Mouse (Mus musculus) NIH3T3 (cell line): ENCODE measurements around the gene Otud3.
"Not testable (repeated sequence)": the region's sequence is repeated elsewhere in the genome, so short reads cannot be mapped to it uniquely, and the experiment has no call there.

Experiments used
- DNase-seq: peaks from one replicate; pipeline ENCODE4 v3.0.0-alpha.2; 2012; ENCODE audit warnings: low read depth

Otud3 gene

DNA sequence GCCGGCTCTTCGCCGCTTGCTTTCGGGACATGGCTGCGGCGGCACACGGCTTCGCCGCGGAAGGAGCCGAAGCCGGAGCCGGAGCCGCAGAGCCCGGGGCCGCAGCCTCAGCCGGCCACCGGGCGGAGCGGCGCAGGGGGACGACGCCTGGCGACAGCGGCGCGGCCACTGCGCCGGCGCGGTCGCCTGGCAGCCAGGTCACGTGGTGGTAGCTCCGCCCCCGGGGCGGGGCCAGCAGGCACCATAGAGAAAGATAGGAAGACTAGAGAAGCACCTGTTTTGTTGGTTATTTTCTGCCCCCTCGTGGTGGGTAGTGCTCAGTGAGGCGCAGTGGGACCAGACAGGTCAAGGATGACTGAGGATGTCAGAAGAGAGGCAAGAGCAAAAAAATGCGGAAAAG is at the start of gene Otud3:
Gene Otud3, minus strand, starts transcription at position 149 of the 400 bp plus-strand sequence.
- DNase-seq = peak; percentile 95

DNA sequence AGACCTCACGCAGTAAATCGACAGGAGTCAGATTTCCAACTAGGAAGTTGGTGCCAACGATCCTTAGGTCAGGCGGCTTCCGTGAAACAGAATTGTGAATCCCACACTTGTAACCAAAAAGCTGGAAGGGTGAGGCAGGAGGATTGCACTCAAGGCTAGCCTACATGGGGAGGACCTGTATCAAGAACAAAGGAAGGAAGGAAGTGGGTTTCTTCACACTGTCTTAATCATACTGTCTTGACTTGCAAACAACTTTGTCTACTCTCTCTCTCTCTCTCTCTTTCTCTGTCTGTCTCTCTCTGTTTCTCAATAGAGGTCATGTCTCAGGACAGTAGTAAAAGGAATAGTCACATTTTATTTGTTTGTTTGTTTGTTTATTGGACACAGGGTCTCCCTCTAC is 49.0 kb upstream of the Otud3 start:
- DNase-seq = no peak

DNA sequence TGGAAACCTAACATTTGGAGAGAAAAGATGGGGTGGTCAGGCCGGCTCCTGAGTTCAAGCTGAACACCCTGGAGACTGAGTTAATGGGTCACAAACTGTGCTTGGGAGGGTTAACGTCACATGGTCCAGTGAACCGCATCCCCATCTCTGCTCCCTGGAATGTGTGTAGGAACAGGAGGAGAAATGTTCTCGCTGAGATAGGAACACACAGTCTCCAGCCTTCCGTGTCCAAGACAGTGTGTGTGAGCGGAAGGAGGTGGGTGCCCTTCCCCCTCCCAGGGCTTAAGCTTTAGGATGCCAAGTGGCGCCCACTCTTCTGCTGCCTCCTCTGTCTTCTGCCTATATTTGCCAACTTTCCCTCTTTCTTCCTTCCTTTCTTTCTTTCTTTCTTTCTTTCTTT is 46.2 kb upstream of the Otud3 start:
- no peak for DNase-seq

DNA sequence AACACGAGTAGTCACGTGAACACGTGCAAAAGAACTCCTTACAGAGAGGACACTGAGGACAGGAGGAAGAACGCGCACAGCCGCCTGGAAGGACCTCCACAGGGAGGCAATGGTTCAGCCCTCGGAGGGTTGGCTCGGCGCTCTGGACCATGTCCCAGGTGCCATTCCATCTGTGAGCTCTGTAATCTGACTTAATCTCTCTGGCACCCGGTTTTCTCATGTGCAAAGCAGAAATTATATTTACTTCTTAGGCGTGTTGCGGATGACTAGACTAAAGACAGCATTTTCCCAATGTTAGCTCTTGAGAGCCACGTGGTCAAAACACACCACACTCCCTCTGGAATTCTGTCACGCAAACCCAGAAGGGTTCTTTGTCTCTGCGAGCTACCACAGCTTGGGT is 45.4 kb upstream of the Otud3 start:
- DNase-seq = no peak

DNA sequence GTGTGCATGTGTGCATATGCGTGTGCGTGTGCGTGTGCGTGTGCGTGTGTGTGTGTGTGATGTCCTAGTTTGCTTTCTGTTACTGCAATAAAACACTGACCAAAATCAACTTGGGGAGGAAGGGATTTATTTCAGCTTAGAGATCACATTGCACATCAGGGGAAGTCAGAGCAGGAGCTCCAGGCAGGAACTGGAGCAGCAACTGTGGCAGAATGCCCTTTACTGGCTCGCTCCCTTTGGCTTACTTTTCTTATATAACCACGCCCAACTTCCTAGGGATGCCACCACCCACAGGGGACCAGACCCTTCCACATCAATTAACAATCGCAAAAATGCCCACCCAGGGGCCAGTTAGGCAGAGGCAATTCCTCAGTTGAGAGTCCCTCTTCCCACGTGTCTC is 44.9 kb upstream of the Otud3 start:
- DNase-seq = no peak

DNA sequence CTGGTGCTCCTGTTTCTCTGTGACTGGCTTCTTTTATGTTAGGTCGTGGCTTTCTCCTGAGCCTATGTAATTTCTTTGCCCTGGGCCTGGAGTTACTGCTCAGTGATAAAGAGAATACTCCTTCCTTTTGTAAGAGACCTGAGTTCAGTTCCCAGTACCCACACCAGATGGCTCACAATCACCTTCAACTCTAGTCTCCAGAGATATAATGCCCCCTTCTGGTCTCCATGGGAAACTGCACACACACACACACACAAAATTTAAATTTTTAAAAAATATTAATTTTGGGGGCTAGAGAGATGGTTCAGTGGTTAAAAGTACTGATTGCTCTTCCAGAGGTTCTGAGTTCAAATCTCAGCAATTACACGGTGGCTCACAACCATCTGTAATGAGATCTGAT is 34.5 kb upstream of the Otud3 start:
- DNase-seq = no peak

DNA sequence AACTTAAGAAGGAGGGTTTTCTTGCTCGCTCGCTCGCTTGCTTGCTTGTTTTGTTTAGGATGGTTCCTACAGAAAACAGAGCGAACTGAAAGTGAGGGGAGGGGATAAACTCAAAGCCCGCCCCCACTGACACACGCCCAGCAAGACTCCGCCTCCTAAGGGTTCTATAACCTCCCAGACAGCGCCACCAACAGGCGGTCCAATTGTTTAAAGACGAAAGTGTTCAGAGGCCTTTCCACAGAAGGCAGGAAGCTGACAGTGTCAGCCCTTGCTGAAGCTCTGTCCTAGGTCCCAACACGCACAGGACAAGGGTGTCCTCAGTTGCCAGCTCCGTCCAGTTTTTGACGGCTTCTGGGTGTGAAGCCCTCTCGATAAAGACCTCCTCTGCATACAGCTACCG is 30.0 kb upstream of the Otud3 start:
- peak; percentile 74 for DNase-seq

DNA sequence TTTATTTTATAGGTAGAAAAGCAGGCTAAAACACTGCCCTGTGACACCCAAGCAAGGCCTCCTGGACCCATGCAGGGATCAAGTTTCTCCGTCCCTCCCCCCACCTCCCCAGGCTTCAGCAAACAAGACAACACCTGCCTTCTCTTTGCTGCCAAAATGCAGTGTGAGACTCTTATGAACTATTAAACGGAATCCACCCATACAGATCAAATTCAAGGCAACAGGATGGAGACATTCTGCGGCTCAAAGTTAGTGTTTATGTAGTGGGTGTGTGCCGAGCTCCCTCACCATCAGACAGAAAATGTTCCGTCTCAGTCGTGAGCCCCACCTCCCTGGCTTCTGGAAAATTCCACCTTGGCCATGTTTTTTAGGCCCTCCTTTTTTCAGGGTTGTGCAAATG is 28.2 kb upstream of the Otud3 start:
- DNase-seq = no peak

DNA sequence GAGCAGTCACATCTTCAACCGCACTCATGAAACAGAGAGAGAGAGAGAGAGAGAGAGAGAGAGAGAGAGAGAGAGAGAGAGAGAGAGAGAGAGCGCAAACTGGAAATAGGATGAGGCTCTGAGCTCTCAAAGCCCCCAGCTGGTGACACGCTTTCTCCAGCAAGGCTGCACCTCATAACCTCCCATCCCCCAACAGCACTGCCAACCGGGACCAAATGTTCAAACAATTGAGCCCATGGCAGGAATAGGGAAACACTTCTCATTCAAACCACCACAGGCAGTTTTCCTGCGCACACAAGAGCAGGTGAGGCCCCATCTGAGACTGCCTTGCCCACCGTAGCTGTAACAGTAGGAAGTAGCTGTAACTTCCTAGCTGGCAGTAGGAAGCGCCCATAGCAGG is 27.7 kb upstream of the Otud3 start:
- no peak for DNase-seq

DNA sequence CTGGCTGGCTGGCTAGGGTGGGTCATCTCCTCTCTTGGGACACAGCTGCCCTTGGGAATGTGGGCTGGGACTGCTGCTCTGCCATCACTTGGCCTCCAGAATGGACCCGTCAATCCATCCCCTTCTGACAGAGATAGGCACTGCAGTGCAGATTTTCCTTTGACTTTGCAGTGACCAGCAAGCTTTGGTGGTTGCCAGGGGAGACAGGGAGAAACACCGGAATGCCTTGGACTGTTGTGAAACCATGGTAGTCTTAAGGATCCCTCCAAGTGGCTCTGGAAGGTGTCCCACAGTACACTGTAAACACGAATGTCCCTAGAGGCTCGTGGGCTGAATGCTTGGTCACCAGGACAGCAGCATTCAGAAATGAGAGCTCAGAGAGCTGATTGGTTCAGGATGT is 25.7 kb upstream of the Otud3 start:
- no peak for DNase-seq

DNA sequence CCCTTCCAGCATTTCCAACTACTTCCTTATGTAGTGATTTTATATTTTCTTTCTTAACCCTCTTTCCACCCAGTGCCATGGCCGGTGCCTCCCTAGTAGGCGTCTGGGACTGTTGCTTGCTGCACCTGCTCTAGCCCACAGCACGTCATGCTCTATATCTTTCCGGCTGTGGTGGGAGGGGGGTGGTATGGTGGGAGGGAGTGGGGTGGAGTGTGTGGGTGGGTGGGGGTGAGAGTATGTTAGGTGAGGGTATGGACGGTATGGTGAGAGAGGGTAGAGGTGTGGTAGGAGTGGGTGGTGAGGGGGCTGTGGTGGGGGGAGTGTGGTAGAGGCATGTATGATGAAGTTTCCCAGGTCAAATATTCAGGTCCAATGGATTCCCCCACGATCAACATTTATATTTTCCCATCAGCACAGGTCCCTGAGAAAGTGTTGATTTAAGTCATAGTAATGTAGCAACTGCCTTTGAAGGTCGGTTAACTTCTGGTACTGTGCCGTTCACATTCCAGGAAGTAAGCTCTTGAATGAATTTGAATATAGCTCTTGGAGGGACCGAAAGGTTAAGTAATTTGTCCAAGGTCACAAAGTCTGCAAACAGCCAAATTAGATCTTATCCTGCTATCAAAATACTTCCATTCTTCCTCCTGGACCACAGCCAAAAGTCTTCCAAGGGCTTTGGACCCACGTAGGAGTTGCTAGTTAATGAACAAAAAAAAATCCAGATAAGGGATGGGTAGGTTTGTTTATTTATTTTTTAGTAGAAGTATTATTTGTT is 24.9 kb upstream of the Otud3 start:
- no peak for DNase-seq

DNA sequence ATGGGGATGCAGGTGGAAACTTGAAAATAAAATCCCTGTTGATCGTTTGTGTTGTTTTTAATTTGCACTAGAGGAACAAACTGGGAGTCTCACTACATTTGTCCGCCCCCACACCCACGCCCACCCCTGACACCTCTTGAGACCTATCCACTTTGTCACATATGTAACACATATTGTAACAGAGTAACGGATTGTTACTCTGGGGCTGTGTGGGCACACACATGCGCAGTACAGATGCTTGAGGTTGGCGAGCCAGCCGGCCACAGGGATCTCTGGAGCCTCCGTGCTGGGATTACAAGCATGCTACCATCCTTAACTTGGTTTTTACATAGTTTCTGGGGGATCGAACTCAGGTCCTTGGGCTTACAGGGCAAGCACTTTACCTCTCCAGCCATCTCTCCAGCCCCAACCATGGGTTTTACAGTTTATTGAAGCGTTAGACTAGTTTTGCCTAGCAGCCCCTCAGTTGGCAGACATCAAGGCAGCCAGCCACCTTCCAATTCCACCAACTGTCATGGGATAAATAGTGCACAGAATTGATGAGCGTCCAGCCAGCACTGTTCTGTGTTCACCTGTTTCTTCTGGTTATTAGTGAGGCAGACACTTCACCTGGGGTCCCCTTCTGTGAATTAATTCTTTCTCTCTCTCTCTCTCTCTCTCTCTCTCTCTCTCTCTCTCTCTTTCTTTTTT is 20.9 kb upstream of the Otud3 start:
- no peak for DNase-seq

DNA sequence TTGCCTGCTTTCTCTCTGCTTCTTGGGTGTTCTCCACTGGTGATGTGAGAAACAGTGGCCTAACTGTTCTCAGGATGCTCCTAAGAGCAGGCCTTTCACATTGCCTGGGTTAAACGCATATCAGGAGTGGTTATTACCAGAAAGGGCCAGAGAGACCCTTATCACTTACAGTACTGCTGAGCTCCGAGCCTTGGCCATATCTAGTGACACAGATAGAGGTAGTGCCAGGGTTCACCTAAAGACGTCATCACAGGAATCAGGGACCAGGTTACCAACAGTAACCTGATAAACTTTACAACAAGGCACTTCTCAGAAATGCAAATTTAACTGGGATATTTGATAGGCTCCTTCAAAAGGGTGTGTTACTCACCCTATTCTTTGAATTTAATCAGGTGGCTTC is 20.1 kb upstream of the Otud3 start:
- no peak for DNase-seq

DNA sequence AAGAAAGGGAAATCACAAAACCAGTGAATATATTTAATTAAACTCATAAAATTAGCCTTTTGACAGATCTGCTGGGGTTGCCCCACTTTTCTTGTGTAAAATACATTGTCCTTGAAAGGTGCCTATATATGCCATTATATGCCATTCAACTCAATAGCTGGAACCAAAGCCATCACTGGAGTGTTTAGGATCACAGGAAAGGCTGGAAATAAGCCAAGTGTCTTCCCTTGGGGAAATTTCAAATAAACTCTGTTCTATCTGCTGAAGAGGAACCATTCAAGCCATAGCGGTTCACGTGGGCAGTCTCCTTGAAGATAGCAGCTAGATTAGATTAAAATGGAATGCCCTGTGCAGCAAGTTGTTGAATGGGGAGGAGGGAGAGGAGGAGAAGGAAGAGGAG is 11.8 kb upstream of the Otud3 start:
- DNase-seq = no peak

DNA sequence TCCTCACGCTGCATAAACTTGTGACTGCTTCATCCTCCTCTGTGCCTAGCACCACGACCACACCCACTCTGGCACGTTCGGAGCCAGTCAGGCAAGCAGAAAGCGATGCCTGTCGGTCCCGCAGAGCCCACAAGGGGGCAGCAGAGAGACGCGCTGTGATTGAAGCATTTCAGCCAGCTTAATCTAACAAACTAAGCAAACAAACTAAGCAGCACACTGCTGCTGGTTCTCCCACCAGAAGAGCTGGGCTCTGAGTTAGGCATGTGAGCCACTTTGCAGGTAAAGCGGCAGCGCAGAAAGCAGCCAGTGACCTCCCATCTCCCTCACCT is 8.3 kb upstream of the Otud3 start:
- DNase-seq = peak; percentile 94

DNA sequence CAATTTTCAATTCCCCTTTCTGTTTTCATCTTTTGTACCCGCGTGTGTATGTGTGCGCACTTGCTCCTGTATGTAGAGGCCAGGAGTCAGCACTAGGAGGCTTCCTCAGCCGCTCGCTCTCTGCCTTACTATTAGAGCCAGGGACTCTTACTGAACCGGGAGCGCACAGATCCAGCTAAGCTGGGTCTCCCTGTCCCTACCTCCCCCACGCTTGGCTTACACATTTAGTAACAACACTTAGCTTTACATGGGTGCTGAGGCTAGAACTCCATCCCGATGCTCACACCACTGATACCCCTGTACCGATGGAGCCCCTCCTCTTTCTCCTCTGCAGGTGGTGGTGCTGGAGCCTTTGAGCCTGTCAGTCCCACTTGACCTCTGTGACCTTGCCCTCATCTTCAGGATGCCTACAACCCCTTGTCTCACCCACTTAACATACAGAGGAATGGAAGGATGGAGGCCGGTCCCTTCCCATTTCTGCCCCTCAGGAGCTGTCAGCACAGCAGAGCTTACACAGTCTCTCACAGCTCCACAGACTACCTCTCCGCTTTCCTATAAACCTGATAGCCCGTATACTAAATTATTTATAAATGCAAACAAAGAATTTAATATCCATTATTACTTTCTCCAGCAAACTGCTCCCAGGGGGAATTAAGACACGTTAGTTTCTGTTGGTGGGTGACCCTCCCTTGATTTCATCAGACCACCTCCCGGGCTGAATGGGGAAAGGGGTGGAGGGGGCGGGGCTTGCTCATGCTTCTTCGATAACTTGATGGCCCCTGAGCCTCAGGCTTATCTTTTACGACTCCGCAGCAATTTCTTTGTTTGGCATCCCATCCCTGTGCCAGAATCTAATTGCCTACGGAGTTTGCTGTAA is 7.7 kb upstream of the Otud3 start:
- DNase-seq = no peak

DNA sequence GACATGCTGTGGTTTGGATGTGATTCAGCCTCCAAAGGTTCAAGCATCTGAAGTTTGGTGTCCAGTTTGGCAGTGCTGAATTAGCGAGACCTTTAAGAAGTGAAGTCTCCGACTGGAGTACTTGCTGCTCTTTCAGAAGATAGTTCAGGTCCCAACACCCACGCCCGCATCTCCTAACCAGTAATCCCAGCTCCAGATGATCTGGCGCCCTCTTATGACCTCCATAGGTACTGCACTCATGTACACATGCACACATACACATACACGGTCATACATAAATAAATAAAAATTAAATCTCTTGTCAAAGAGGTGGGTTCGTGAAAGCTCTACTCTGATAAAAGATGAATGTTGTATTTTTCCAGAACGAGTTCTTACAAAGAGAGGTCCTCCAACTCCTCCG is 3.5 kb upstream of the Otud3 start:
- no peak for DNase-seq

DNA sequence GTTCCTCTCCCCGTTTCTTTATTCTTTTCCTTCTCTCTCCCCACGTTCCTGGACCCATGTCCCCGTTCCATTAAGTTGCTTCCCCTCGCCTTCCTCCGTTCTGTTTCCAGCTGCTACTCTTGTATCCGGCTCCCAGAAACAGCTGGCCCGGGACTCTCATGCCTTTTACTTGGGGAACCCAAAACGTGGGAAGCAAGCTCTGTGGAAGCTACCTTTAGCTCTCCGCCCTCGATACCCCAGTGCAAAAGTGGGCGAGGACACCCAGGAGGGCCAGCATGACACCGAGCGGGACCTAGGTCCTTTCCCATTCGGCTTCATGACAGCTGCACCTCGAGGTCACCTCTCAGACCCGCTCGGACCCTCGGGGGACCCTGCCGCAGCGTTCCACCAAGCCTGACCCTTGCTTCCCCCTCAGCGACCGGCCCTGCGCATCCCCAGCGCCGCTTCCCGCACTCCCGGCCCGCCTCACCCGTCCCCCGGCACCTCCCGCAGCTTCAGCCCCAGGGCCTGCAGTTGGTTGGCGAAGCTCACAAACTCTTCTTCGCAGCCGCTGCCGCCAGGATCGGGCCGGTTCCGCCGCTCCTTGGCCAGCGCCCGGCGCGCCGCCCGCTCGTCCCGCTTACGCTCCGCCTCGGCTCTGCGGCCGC is 481 bp downstream of the Otud3 start:
- peak; percentile 7 for DNase-seq

DNA sequence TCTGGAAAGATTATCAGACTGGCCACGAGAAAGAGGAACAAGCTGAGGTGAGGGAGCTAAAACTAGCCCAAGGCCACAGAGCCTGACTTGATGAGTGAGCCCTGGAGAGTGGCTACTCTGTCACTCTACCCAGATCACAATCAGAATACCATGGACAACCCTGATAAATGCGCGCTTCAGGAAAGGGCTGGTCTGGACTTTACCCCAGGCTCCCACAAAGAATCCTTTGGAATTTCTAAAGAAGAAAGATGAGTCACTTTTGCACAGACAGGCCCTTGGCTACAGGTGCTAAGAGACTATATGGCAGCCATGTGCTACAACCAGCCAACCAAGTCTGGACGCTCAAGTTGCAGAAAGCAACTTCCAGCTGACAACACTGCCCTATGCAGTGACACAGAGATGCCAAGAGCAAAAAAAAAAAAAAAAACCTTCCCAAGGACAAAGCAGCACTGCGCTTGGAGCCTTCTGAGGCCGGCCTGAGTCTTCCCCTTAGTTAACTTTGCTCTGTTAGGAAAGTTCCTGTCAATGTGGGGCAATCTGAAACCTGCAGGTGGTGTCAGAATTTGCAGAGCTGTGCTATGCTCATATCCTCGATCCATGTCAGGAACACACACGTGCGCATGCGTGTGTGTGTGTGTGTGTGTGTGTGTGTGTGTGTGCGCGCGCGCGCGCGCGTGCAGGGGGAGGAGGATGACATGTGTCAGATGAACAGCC is 8.0 kb downstream of the Otud3 start:
- DNase-seq = no peak

DNA sequence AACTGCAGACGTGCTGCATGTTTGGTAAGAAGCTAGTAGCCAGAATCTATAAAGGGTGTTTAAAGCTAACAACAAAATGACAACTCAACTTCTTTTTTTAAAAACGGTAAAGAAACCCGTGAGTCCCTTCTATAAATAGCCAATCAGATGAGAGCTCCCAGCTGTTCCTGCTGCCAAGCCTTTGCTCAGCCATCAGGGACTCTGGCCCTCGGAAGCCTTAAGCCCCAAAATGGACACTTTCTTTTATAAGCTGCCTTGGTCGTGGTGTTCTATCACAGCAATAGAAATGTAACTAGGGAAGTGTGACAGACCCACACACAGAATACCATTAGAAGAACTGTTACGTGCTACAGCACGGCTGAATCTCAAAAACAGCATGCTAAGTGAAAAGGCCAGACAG is 14.4 kb downstream of the Otud3 start:
- DNase-seq = no peak

DNA sequence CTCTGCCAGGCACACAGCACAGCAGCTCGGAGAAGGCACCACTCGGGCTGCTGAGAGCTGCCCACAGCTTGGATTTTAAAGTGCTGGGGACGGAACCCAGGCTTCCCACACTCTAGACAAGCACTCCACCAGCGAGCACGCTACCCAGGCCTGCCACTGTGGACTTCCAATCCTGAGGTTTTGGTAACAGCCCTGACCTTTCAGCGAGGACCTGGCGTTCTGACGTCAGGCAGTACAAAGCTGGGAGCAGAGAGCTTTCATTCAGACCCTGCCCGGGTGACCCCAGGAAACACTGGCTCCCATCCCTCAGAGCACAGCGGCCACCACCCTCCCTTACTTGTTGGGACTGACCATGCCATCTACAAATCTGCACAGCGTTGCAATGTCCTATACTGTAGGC is 20.0 kb downstream of the Otud3 start:
- DNase-seq = not testable (repeated sequence)

DNA sequence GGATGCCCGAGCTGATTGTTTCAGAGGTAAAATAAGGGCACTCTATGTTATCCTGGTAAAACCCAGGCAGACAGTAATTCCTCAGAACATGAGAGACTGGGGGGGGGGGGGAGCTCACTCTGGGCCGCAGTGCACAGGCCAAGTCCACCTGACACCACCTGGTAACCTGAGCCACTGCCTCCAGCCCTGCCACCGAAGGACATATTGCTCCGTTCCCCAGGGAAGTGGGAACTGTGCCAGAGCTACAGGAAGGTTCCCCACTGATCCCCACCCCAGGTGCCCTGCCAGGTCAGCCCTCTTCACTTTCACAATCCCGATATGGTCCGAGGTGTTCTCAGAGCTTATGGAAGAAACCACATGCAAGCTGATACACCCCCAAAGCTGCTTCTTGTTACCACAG is 21.1 kb downstream of the Otud3 start:
- no peak for DNase-seq
